Mouse (Mus musculus): ENCODE measurements around the gene Idnk. TPM values are rescaled to one million over a fixed set of nuclear protein-coding genes. Genes with fewer than 3 reads are reported as not detected.

Gene Idnk
- 54.7 and 59.5 TPM in 2 replicates for polyA plus RNA-seq (2016; fragmentation: Nextera tagmentation; extraction: Ambion mirVana)

GRCm38 (mm10) chr13:58157447-58158098 lies at the start of gene Idnk:
Gene Idnk (plus strand): TSS chr13:58157649.
- H3K4me1 ChIP-seq: peaks cover 16% of the 10 kb centered on the region
- ATAC-seq (ENCODE audit: low FRiP score): peak; percentile 91
- H3K27me3 ChIP-seq: no peaks in the 10 kb centered on the region
- H3K9me3 ChIP-seq: 0 out of 2 replicates have a peak, but pooled peaks cover 2% of the 10 kb centered on the region
- H3K36me3 ChIP-seq (replicated peaks): peaks cover 27% of the 10 kb centered on the region
- peak within 1 kb of the TSS; percentile 82 for H3K9ac ChIP-seq
- peak within 1 kb of the TSS; percentile 54 for H3K27ac ChIP-seq
- H3K4me3 ChIP-seq (replicated peaks): peak within 1 kb of the TSS; percentile 86
- WGBS: under 1% methylated on average over 30 of the region's 30 CpGs
- peak within 1 kb of the TSS; percentile 94 for H3K4me2 ChIP-seq

GRCm38 (mm10) chr13:58111306-58111705 lies 46.1 kb upstream of the Idnk start:
- Histone ChIP-seq H3K4me3 (replicated peaks) (no peak overlapping the region), H3K9ac (no peak overlapping the region), H3K27ac (no peak overlapping the region), H3K36me3 (replicated peaks) (no peaks in the 10 kb centered on the region), H3K4me2 (no peak overlapping the region), H3K27me3 (0 out of 2 replicates have a peak, but pooled peaks cover 8% of the 10 kb centered on the region), H3K9me3 (no peaks in the 10 kb centered on the region), H3K4me1 (peaks cover 23% of the 10 kb centered on the region)
- WGBS: 95% methylated on average over 6 of the region's 6 CpGs
- no peak for ATAC-seq (ENCODE audit: low FRiP score)

DNA sequence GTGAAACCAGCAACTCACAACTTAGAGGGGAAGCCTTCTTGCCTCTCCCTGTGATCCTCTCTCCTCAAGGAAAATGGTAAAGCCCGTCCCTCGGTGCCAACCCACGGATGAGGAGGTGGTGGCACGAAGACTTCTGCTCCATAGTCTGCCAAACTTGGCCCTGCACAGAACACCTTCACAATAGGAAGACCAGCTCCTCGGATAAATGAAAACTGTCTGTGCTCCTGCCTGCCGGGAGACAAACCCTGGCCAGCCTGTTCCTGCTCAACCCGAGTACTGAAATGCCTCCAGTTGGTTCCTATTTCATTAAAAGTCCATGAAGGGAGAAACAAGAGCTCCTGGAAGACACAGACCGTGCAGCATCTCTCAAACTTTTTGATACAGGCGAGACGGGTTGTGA lies 45.3 kb upstream of the Idnk start:
- Histone ChIP-seq H3K9ac (peak overlapping the region; percentile 67; the same call in 1 of the 2 replicates), H3K36me3 (replicated peaks) (no peaks in the 10 kb centered on the region), H3K4me2 (peak overlapping the region; percentile 85), H3K9me3 (no peaks in the 10 kb centered on the region), H3K27ac (no peak overlapping the region), H3K4me3 (replicated peaks) (peak overlapping the region; percentile 53), H3K4me1 (peaks cover 23% of the 10 kb centered on the region), H3K27me3 (0 out of 2 replicates have a peak, but pooled peaks cover 8% of the 10 kb centered on the region)
- WGBS: 72% methylated on average over 10 of the region's 10 CpGs
- no peak for ATAC-seq (ENCODE audit: low FRiP score)

DNA sequence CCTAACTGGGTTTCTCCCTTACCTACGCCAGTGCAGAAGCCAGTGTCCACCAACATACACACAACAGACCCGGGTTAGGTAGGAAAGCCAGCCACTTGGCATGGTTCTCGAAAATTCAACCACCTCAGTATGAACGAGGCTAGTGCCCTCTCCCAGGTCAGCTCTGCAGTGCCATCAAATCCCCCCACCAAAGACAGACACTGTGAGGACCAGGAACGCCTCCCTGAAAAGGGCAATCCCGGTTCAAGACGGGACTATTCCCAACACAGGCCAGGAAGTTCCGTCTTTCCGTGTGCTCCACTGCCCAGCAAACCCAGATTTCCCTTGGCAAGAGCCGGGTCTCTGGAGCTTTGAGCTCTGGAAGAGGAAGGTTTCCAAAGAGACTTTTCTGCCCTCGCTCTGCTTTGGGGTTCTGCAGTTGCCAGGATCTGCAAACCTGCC lies 44.8 kb upstream of the Idnk start:
- WGBS: 14% methylated on average over 11 of the region's 11 CpGs
- peak overlapping the region; percentile 67 for H3K9ac ChIP-seq
- no peaks in the 10 kb centered on the region for H3K36me3 ChIP-seq (replicated peaks)
- H3K9me3 ChIP-seq: no peaks in the 10 kb centered on the region
- H3K27me3 ChIP-seq: 0 out of 2 replicates have a peak, but pooled peaks cover 8% of the 10 kb centered on the region
- ATAC-seq (ENCODE audit: low FRiP score): 0 out of 2 replicates have a peak, but pooled peaks have one; percentile 7
- peak overlapping the region; percentile 84; the same call in 1 of the 2 replicates for H3K27ac ChIP-seq
- peak overlapping the region; percentile 53 for H3K4me3 ChIP-seq (replicated peaks)
- H3K4me2 ChIP-seq: peak overlapping the region; percentile 85
- peaks cover 23% of the 10 kb centered on the region for H3K4me1 ChIP-seq

- peak within 1 kb of the TSS; percentile 67 for H3K9ac ChIP-seq
- no peaks in the 10 kb centered on the region for H3K36me3 ChIP-seq (replicated peaks)
- H3K4me3 ChIP-seq (replicated peaks): peak within 1 kb of the TSS; percentile 53
- peak within 1 kb of the TSS; percentile 85 for H3K4me2 ChIP-seq
- H3K27ac ChIP-seq: peak within 1 kb of the TSS; percentile 84
- H3K9me3 ChIP-seq: no peaks in the 10 kb centered on the region
- under 1% methylated on average over 35 of the region's 35 CpGs for WGBS
- 0 out of 2 replicates have a peak, but pooled peaks cover 8% of the 10 kb centered on the region for H3K27me3 ChIP-seq
- ATAC-seq (ENCODE audit: low FRiP score): peak; percentile 87
- peaks cover 23% of the 10 kb centered on the region for H3K4me1 ChIP-seq
These were observed 44.2 kb upstream of the Idnk start, which contains the start of gene Klhl3 for GRCm38 (mm10) chr13:58113061-58113900. Gene Klhl3 (minus strand): TSS chr13:58113592.

GRCm38 (mm10) chr13:58115227-58115626 lies 42.2 kb upstream of the Idnk start:
- 0 out of 2 replicates have a peak, but pooled peaks cover 8% of the 10 kb centered on the region for H3K27me3 ChIP-seq
- H3K9ac ChIP-seq: no peak overlapping the region
- no peak overlapping the region for H3K27ac ChIP-seq
- 70% methylated on average over 13 of the region's 13 CpGs for WGBS
- H3K9me3 ChIP-seq: no peaks in the 10 kb centered on the region
- no peak for ATAC-seq (ENCODE audit: low FRiP score)
- peaks cover 23% of the 10 kb centered on the region for H3K4me1 ChIP-seq
- H3K36me3 ChIP-seq (replicated peaks): no peaks in the 10 kb centered on the region
- H3K4me3 ChIP-seq (replicated peaks): no peak overlapping the region
- no peak overlapping the region for H3K4me2 ChIP-seq

DNA sequence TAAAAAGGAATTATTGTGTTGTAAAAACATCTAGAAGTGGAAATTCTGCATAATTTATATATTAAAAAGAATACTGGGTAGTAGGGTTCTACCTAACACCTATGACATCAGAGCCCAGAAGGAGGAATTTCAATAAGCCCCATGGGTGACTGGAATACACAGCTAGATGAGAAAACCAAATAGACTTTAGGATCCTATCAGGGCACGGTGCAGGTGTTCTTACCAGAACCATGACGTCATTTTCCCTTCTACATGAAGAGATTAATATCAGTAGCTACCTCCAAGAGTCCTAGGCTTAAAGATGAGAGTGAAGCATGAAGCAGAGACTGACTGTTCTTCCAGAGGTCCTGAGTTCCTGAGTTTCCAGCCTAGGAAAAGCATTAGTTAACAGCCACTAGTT lies 40.6 kb upstream of the Idnk start:
- Histone ChIP-seq H3K4me2 (no peak overlapping the region), H3K4me1 (peaks cover 22% of the 10 kb centered on the region), H3K9me3 (no peaks in the 10 kb centered on the region), H3K27ac (no peak overlapping the region), H3K4me3 (replicated peaks) (no peak overlapping the region), H3K36me3 (replicated peaks) (no peaks in the 10 kb centered on the region), H3K27me3 (0 out of 2 replicates have a peak, but pooled peaks cover 2% of the 10 kb centered on the region), H3K9ac (no peak overlapping the region)
- WGBS: 98% methylated on average over 2 of the region's 2 CpGs
- ATAC-seq (ENCODE audit: low FRiP score): no peak

DNA sequence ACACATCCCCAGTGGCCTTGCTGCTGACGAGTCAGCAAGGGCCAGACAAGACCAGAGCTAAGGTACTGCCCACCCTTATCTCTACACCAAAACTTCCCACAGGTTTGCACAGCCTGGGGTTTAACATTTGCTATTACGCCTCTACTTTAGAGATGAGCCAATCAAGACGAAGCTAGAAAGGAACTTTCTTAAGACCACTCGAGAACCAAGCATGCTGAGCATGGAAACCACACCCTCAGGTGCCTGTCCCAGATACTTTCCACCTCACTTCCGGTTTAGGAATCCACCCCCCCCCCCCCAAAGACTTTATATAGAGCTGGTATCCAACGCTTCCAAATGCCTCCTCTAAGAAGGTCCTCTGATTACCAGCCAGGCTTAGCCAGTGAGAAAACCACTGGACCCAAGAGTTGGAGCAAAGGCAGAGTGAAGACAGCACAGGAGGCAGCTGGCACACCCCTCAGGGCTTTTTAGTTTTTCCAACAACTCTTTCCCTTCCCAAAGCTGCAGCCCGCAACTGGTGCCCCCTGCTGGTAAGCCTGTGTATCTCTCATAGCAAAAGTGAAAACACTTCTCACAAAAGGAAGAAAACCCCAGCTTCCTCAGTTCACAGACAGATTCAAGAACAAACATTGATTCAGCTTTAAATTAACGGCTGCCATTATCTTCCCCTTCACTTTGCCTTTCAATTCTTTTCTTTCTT lies 40.0 kb upstream of the Idnk start:
- no peaks in the 10 kb centered on the region for H3K36me3 ChIP-seq (replicated peaks)
- no peaks in the 10 kb centered on the region for H3K27me3 ChIP-seq
- H3K4me2 ChIP-seq: no peak overlapping the region
- no peak for ATAC-seq (ENCODE audit: low FRiP score)
- peaks cover 15% of the 10 kb centered on the region for H3K4me1 ChIP-seq
- no peak overlapping the region for H3K9ac ChIP-seq
- 68% methylated on average over 8 of the region's 8 CpGs for WGBS
- no peak overlapping the region for H3K4me3 ChIP-seq (replicated peaks)
- no peak overlapping the region for H3K27ac ChIP-seq
- no peaks in the 10 kb centered on the region for H3K9me3 ChIP-seq

DNA sequence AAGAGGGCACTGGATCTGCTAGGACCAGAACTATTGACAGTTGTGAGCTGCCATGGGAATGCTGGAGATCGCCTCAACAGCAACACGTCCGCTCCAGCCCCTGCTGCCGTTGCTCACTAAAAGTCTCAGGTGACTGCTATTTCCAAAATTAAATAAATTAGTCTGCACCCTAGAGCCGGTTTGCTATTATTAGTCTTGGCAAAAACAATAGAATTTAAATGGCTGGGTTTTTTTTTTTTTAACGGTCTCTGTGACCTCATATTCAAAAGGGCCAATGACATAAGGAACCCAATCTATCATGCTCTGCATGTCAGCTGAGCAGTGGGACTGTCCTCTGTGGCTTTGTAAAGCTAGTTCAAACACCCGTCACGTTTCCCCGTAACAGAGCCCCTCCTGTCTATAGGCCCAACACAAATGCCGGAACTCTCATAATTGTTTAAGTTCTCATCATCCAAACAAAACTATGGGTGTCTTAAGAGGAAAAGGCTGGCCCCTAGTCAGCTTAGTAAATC lies 34.6 kb upstream of the Idnk start:
- Histone ChIP-seq H3K9ac (no peak overlapping the region), H3K4me3 (replicated peaks) (no peak overlapping the region), H3K9me3 (no peaks in the 10 kb centered on the region), H3K4me2 (no peak overlapping the region), H3K27ac (no peak overlapping the region), H3K36me3 (replicated peaks) (peaks cover 8% of the 10 kb centered on the region), H3K4me1 (peaks cover 27% of the 10 kb centered on the region), H3K27me3 (no peaks in the 10 kb centered on the region)
- WGBS: 70% methylated on average over 10 of the region's 10 CpGs
- ATAC-seq (ENCODE audit: low FRiP score): no peak

- H3K9me3 ChIP-seq: no peaks in the 10 kb centered on the region
- peaks cover 27% of the 10 kb centered on the region for H3K4me1 ChIP-seq
- H3K4me3 ChIP-seq (replicated peaks): no peak overlapping the region
- peaks cover 8% of the 10 kb centered on the region for H3K36me3 ChIP-seq (replicated peaks)
- no peak for ATAC-seq (ENCODE audit: low FRiP score)
- no peak overlapping the region for H3K27ac ChIP-seq
- H3K4me2 ChIP-seq: no peak overlapping the region
- H3K9ac ChIP-seq: no peak overlapping the region
- 77% methylated on average over 8 of the region's 8 CpGs for WGBS
- no peaks in the 10 kb centered on the region for H3K27me3 ChIP-seq
These were observed 34.1 kb upstream of the Idnk start for GRCm38 (mm10) chr13:58123381-58123780.

- Histone ChIP-seq H3K27ac (no peak overlapping the region), H3K4me1 (peaks cover 27% of the 10 kb centered on the region), H3K9ac (no peak overlapping the region), H3K27me3 (no peaks in the 10 kb centered on the region), H3K36me3 (replicated peaks) (peaks cover 8% of the 10 kb centered on the region), H3K4me3 (replicated peaks) (no peak overlapping the region), H3K4me2 (no peak overlapping the region), H3K9me3 (no peaks in the 10 kb centered on the region)
- ATAC-seq (ENCODE audit: low FRiP score): no peak
- WGBS: 89% methylated on average over 3 of the region's 3 CpGs
These were observed 33.2 kb upstream of the Idnk start for GRCm38 (mm10) chr13:58124278-58124677.
